ENCODE assay signal across 8 mouse cellular contexts in genomic region chr2:30656711-30657555, GRCm38 (mm10).
DNase-seq lines count a peak whose midpoint lies in the region; ATAC-seq and TF ChIP-seq lines count a peak whose summit lies in the region.

No protein-coding gene starts in this region.

- H3K27me3 ChIP-seq in neural tube, embryonic 11.5 days (ENCODE audit: control insufficient read depth, insufficient read depth, low read length) = peaks cover 12% of the 10 kb centered on the region; the same call in 1 of the 2 replicates
- no peaks in the 10 kb centered on the region for H3K27me3 ChIP-seq in hindbrain, embryonic 11.5 days (ENCODE audit: control insufficient read depth, insufficient read depth, low read length)
- no peaks in the 10 kb centered on the region for H3K27me3 ChIP-seq in limb, embryonic 14.5 days (ENCODE audit: control insufficient read depth, insufficient read depth, low read length)
- no peaks in the 10 kb centered on the region for H3K27me3 ChIP-seq in stomach, embryonic 16.5 days (ENCODE audit: control insufficient read depth, insufficient read depth, low read length)

- H3K4me1 ChIP-seq in neural tube, embryonic 11.5 days (ENCODE audit: control insufficient read depth, insufficient read depth, low read length) = peaks cover 53% of the 10 kb centered on the region
- H3K4me1 ChIP-seq in hindbrain, embryonic 11.5 days (replicated peaks; ENCODE audit: control insufficient read depth, insufficient read depth, low read length) = peaks cover 56% of the 10 kb centered on the region
- H3K4me1 ChIP-seq in limb, embryonic 14.5 days (ENCODE audit: control insufficient read depth, insufficient read depth, low read length) = peaks cover 64% of the 10 kb centered on the region
- H3K4me1 ChIP-seq in stomach, embryonic 16.5 days (ENCODE audit: control insufficient read depth, insufficient read depth, low read length) = peaks cover 55% of the 10 kb centered on the region

- no peak for ATAC-seq in neural tube, embryonic 11.5 days (ENCODE audit: insufficient read depth, low FRiP score, low TSS enrichment)
- ATAC-seq in hindbrain, embryonic 11.5 days (ENCODE audit: low FRiP score) = no peak
- no peak for ATAC-seq in limb, embryonic 14.5 days (ENCODE audit: low FRiP score, low read depth)
- ATAC-seq in stomach, embryonic 16.5 days (ENCODE audit: insufficient read depth, low FRiP score) = no peak

- no peaks in the 10 kb centered on the region for H3K9me3 ChIP-seq in neural tube, embryonic 11.5 days (ENCODE audit: control insufficient read depth, low read length)
- H3K9me3 ChIP-seq in hindbrain, embryonic 11.5 days (ENCODE audit: control insufficient read depth, low read length) = no peaks in the 10 kb centered on the region
- no peaks in the 10 kb centered on the region for H3K9me3 ChIP-seq in limb, embryonic 14.5 days (ENCODE audit: control insufficient read depth, low read length)
- no peaks in the 10 kb centered on the region for H3K9me3 ChIP-seq in stomach, embryonic 16.5 days (replicated peaks; ENCODE audit: control insufficient read depth, low read length)

- peak overlapping the region; percentile 40; the same call in 1 of the 2 replicates for H3K9ac ChIP-seq in neural tube, embryonic 11.5 days (ENCODE audit: low read length)
- H3K9ac ChIP-seq in hindbrain, embryonic 11.5 days (ENCODE audit: low read depth, low read length) = peak overlapping the region; percentile 52; the same call in 1 of the 2 replicates
- 0 out of 2 replicates have a peak overlapping the region, but pooled peaks have one; percentile 3 for H3K9ac ChIP-seq in limb, embryonic 14.5 days (ENCODE audit: low read depth, low read length, severe bottlenecking)
- H3K9ac ChIP-seq in stomach, embryonic 16.5 days (ENCODE audit: low read length) = peak overlapping the region; percentile 86

- no peak overlapping the region for H3K4me3 ChIP-seq in neural tube, embryonic 11.5 days (ENCODE audit: low read depth, low read length)
- H3K4me3 ChIP-seq in hindbrain, embryonic 11.5 days (ENCODE audit: low read depth, low read length) = no peak overlapping the region
- no peak overlapping the region for H3K4me3 ChIP-seq in limb, embryonic 14.5 days (replicated peaks; ENCODE audit: low read length)
- H3K4me3 ChIP-seq in stomach, embryonic 16.5 days (replicated peaks; ENCODE audit: low read length) = no peak overlapping the region

- 44% methylated on average over 13 of the region's 13 CpGs for WGBS in neural tube, embryonic 11.5 days
- WGBS in hindbrain, embryonic 11.5 days = 49% methylated on average over 13 of the region's 13 CpGs
- WGBS in limb, embryonic 14.5 days = 21% methylated on average over 13 of the region's 13 CpGs
- 44% methylated on average over 13 of the region's 13 CpGs for WGBS in stomach, embryonic 16.5 days

- no peak for TF ChIP-seq POLR2A in limb, embryonic 14.5 days (IDR thresholded peaks at IDR 0.05; ENCODE audit: borderline replicate concordance, extremely low read depth, insufficient read depth, insufficient read length)

- H3K27ac ChIP-seq in neural tube, embryonic 11.5 days (ENCODE audit: low read depth, low read length) = peak overlapping the region; percentile 98
- peak overlapping the region; percentile 95 for H3K27ac ChIP-seq in hindbrain, embryonic 11.5 days (ENCODE audit: low read depth, low read length)
- peak overlapping the region; percentile 96 for H3K27ac ChIP-seq in limb, embryonic 14.5 days (replicated peaks; ENCODE audit: low read depth, low read length)
- H3K27ac ChIP-seq in stomach, embryonic 16.5 days (ENCODE audit: low read length) = peak overlapping the region; percentile 100

- no peaks in the 10 kb centered on the region for H3K36me3 ChIP-seq in neural tube, embryonic 11.5 days (ENCODE audit: control insufficient read depth, insufficient read depth, low read length)
- H3K36me3 ChIP-seq in hindbrain, embryonic 11.5 days (ENCODE audit: control insufficient read depth, insufficient read depth, low read length) = no peaks in the 10 kb centered on the region
- no peaks in the 10 kb centered on the region for H3K36me3 ChIP-seq in limb, embryonic 14.5 days (ENCODE audit: control insufficient read depth, insufficient read depth, low read length)
- no peaks in the 10 kb centered on the region for H3K36me3 ChIP-seq in stomach, embryonic 16.5 days (ENCODE audit: control insufficient read depth, insufficient read depth, low read length)

- DNase-seq in neural tube, embryonic 11.5 days (ENCODE audit: low spot score) = no peak
- DNase-seq in neural tube, embryonic 10.5 days (ENCODE audit: extremely low spot score, low spot score) = no peak
- DNase-seq in hindbrain, embryonic 11.5 days (ENCODE audit: low spot score) = no peak
- DNase-seq in limb, embryonic 14.5 days (ENCODE audit: low spot score) = no peak
- DNase-seq in gastrocnemius, adult 18-20 months (ENCODE audit: low spot score) = no peak
- no peak for DNase-seq in spleen, postnatal 4 days (ENCODE audit: low spot score in 2 of 2)
- DNase-seq in thymus, postnatal 14 days = no peak

- H3K4me2 ChIP-seq in neural tube, embryonic 11.5 days (ENCODE audit: low read depth) = no peak overlapping the region
- H3K4me2 ChIP-seq in hindbrain, embryonic 11.5 days (replicated peaks; ENCODE audit: low read depth, low read length) = no peak overlapping the region
- 0 out of 2 replicates have a peak overlapping the region, but pooled peaks have one; percentile 81 for H3K4me2 ChIP-seq in limb, embryonic 14.5 days (replicated peaks; ENCODE audit: low read depth, low read length, severe bottlenecking)
- H3K4me2 ChIP-seq in stomach, embryonic 16.5 days (ENCODE audit: low read depth, low read length) = no peak overlapping the region

Comparison
In these comparisons a context has a peak if more than half of its experiments do, and no peak if none do; other contexts are left out.
1. H3K9ac ChIP-seq: peak in every context shown above with its lines; median percentile 86 in stomach, embryonic 16.5 days; 52 in hindbrain, embryonic 11.5 days; 40 in neural tube, embryonic 11.5 days; 3 in limb, embryonic 14.5 days.